Mouse (Mus musculus) regulatory T cell (primary cell): ENCODE data around the gene Hdac4.

ENCODE experiments used
- in situ Hi-C: fragments of 300-600 bp; cut with MboI, MseI; formaldehyde crosslinking; loops from one replicate; pipeline ENCODE4 v1.15.1; 2025; ENCODE audit warnings: high pct_unique_total_duplicates

Gene Hdac4

GRCm38 (mm10) chr1:91922235-91923152 is 273.0 kb downstream of the Hdac4 start:
- in situ Hi-C loops, result loop anchor here (10.0 kb wide), 1 partner anchor 532 kb away; no protein-coding TSS in a partner anchor

GRCm38 (mm10) chr1:91921702-91922101 is 273.8 kb downstream of the Hdac4 start:
- in situ Hi-C loops, result loop anchor here (10.0 kb wide), 1 partner anchor 533 kb away; no protein-coding TSS in a partner anchor

GRCm38 (mm10) chr1:91921279-91921678 is 274.2 kb downstream of the Hdac4 start:
- in situ Hi-C loops, result loop anchor here (10.0 kb wide), 1 partner anchor 534 kb away; no protein-coding TSS in a partner anchor

GRCm38 (mm10) chr1:91920038-91920589 is 275.4 kb downstream of the Hdac4 start:
- in situ Hi-C loops, result loop anchor here (10.0 kb wide), 1 partner anchor 535 kb away; no protein-coding TSS in a partner anchor

GRCm38 (mm10) chr1:91918257-91918800 is 277.2 kb downstream of the Hdac4 start:
- in situ Hi-C loops, result no loop called here

GRCm38 (mm10) chr1:91917596-91917995 is 277.9 kb downstream of the Hdac4 start:
- in situ Hi-C loops, result no loop called here

GRCm38 (mm10) chr1:91915961-91916360 is 279.5 kb downstream of the Hdac4 start:
- in situ Hi-C loops, result no loop called here

- in situ Hi-C loops, result no loop called here
These were observed 280.9 kb downstream of the Hdac4 start for GRCm38 (mm10) chr1:91914648-91915047.

GRCm38 (mm10) chr1:91913850-91914249 is 281.6 kb downstream of the Hdac4 start:
- in situ Hi-C loops, result no loop called here

GRCm38 (mm10) chr1:91912227-91913119 is 283.0 kb downstream of the Hdac4 start:
- in situ Hi-C loops, result no loop called here

- in situ Hi-C loops, result loop anchor here (10.0 kb wide), 1 partner anchor 710 kb away; the partner anchor contains the start of gene Olfr12
These were observed 290.2 kb downstream of the Hdac4 start for GRCm38 (mm10) chr1:91905268-91905667.

- in situ Hi-C loops, result loop anchor here (10.0 kb wide), 1 partner anchor 711 kb away; the partner anchor contains the start of gene Olfr12
These were observed 292.1 kb downstream of the Hdac4 start for GRCm38 (mm10) chr1:91903241-91903981.

GRCm38 (mm10) chr1:91897078-91897477 is 298.4 kb downstream of the Hdac4 start:
- in situ Hi-C loops, result no loop called here

GRCm38 (mm10) chr1:91894286-91894685 is 301.2 kb downstream of the Hdac4 start:
- in situ Hi-C loops, result no loop called here

- in situ Hi-C loops, result no loop called here
These were observed 301.9 kb downstream of the Hdac4 start for GRCm38 (mm10) chr1:91893598-91893997.

- in situ Hi-C loops, result no loop called here
These were observed 312.4 kb downstream of the Hdac4 start for GRCm38 (mm10) chr1:91883115-91883514.

GRCm38 (mm10) chr1:91880899-91881298 is 314.6 kb downstream of the Hdac4 start:
- in situ Hi-C loops, result no loop called here

- in situ Hi-C loops, result no loop called here
These were observed 315.3 kb downstream of the Hdac4 start for GRCm38 (mm10) chr1:91880156-91880555.
